Mouse (Mus musculus) layer of hippocampus, adult 9-10 months (tissue): Measurements from ENCODE around the gene Hspbap1.

ENCODE experiments used
- DNase-seq: peaks from one replicate; pipeline ENCODE4 v3.0.0; 2022; ENCODE audit warnings: low spot score

Hspbap1 gene

DNA sequence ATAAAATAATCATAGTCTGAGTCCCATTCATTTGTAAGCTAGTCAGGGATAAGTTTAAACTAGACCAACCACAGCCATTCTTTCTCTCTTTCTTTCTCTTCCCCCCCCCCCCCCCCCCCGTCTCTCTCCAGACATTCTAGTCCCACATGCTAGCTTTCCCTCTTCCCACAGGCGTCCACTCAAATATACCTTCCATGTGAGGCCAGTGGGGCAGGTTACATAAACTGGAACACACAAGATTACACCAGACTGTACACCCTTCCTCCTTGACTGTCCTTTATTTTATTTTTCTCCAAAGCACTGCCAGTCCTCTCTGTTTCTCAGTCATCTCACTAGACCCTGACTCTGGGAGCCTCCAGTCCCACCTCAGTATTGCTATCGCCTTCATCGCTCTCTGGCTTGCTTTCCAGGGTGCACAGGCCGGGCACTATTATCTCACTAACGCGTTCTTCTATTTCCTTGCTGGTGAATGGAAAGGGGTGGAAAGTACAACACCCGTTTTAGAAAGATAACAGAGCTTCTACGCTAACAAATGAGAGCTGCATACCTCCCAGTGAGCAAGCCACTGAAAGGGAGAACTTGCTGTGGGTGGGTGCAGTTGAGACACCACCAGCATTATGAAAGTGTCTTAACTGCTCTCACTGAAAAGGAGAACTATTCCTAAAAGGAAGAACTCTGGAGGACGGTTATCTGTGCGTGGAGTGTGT, 6.4 kb upstream of the Hspbap1 start:
- no peak for DNase-seq

DNA sequence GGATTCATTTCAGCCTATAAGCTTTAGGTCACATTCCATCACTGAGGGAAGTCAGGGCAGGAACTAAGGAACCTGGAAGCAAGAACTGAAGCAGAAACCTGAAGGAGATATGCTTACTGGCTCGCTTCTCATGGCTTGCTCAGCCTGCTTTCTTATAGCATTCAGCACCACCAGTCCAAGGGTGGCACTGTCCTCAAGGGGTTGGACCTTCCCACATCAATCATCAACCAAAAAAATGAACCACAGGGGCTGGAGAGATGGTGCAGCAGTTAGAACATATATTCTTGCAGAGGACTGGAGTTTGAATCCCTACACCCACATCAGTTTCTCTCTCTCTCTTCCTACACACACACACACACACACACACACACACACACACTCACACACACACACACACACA, 5.2 kb upstream of the Hspbap1 start:
- DNase-seq, result no peak

DNA sequence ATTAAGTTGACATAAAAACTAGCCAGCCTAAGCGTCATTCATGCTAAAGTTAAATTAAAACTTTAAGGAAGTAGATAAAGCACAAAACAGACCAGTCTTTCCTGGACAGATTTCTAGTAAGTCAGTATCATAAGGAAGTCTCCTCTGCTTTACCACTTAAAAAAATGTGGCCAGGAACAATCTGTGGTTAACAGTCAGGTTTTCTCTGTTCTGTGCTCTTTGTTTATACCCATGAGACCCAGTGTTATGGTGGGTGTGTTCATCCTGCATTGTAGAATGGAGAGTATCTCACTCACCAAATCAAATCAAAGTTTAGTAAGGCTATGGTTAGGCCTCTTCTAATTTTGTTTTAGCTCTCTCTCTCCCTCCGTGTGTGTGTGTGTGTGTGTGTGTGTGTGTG, 4.7 kb upstream of the Hspbap1 start:
- DNase-seq, result no peak

DNA sequence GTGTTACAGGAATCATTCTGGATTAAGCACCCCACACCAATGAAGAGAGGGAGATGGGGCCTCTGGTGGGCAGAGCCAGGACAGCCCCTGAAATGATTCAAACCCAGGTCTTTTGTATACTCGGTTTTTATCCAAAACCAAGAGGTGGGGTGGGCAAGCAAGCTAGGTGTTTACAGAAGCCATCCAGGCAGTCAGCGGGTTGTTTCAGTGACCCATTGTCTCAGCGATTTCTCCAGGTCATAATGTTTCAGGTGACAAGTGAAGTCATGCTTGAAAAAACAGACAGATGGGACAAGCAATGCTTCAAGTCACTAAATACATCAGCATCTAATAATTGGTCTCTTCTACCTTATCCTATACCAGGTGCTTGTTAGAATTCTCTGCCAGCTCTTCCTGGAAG, 3.8 kb upstream of the Hspbap1 start:
- no peak for DNase-seq

DNA sequence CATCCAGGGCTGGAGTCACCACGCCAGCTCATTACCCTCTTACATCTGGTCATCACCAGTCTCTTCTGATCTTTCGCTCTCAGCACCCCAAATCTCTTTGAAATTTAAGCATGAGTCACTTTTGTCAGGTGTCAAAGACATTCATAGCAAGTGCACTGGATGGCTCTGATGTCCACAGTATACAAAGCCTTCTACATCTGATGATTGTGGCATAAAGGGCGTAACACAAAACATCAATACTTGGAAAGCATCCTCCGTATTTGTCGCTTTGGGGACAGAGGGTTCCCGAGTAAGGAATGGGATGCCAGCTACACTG, 1.7 kb upstream of the Hspbap1 start:
- no peak for DNase-seq

DNA sequence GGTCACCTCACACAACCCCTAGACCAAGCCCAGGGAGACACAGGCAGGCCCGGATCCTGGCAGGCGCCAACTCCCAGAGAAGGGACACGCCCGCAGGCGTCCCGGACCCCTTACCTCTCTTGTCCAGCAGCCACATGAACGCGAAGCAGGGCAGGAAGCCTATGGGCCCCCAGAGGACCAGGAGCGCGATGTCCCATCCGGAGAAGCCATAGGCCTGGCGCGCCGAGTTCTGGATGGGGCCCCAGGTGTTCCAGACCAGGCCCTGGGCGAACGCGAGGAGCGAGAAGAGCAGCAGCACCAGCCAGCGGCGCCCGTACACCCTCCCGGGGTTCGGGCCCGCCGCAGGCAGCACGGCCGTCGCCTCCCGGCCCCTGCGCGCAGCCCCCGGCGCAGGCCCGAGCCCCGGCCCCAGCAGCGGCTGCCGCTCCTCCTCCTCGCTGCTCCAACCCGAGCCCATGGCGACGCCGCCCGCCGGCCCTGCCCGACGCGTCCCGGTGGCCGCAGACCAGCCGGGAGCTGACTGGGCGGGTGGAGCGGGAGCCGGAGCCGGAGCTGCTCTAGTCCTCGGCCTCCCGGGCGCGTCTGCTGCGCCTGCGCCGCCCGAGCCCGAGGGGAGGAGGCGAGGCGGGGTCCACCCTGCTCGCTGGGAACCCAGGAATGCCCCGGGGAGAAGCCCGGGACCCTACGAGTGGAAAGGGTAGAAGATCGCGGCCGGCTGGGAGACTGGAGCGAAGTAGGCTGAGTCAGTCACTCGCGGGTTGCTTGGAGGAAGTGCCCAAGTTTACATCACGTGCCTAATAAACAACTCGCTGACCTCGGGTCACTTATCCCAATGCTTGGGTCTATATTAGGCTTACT, 1.2 kb upstream of the Hspbap1 start, which contains the start of gene Dirc2:
Dirc2 (minus strand) TSS at position 572 of the 858 bp plus-strand sequence.
- DNase-seq, result peak; percentile 31

DNA sequence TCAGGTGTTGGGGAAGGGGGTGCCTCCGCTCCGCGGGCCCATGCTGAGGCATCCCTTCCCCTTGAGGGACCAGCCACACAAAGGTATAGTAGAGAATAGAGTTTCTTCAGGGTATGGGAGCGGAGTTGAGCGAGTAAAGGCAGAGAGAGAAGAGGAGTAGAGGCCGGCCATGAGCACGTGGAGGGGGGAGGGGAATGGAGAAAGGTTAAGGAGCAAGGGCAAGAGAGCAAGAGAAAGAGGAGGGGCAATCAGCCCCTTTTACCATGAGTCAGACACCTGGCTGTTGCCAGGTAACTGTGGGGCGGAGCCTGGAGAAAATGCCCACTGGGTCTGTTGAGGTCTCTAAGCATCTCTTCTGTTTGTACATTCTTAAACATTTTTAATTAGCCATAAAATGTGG, 966 bp downstream of the Hspbap1 start:
- no peak for DNase-seq

DNA sequence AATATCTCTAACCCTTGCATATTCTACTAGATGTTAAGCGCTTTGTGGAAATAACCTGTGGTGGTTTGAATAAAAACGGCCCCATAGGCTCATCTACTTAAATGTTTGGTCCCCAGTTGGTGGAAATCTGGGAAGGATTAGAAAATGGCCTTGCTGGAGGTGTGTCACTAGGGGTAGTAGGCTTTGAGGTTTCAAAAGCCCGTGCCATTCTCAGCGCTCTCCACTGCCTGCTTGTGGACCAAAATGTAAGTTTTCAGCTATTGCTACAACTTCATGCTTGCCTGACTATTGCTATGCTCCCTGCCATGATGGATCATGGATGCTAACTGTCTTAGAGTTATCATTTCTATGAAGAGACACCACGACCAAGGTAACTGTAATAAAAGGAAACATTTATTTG, 1.4 kb downstream of the Hspbap1 start:
- no peak for DNase-seq

DNA sequence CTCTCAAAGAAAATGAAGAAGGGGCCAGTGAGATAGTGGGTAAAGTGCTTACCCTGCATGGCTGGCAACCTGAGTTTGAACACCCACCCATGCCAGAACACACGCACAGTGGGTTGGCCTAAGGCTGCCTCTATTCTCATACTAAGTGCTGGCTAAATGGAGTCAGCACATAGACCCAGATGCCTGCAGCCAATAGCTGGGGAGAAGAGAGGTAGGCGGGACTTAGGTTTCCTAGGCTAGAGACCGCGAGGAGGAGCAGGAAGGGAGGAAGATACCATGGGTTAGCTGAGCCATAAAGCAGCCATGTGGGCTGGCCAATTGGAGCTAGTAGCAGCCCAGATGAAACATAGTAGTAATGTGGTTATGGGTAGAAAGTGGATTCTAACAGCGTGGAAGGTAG, 2.4 kb downstream of the Hspbap1 start:
- DNase-seq, result no peak

DNA sequence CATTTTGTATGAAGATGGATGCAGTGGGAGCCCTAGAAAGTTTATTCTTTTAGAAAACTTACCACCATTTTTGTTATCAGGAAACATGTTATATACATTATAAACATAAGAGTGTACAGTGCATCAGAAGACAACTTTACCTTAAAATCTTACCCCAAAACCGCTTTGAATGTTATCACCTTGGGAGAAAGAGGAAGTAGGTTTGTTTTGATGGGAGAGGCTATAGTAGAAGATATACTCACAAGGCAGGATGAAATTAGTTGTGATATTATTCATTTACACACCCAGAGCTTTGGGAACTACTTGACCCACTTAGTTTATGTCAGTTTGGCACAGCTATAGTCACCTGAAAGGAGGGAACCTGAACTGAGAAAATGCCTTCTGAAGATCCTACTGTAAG, 5.7 kb downstream of the Hspbap1 start:
- DNase-seq, result no peak

DNA sequence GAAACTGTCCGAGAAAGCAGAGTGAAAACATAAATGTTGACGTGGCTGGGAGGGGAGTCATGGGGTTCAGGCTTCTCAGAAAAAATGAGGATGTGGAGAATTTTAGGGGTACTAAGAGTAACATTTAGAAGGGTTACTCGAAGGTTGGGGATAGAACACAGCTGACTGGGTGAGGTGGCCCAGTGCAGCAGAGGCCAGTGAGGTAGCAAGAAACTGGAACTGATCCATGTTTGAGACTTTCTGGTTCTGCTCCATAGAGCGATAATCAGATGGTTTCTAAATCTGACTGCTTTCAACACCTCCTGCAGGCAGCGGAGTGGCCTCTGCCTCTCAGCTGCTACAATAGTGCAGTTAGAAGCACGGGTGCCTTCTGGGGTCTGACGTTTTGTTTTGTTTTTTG, 6.6 kb downstream of the Hspbap1 start:
- DNase-seq, result no peak

DNA sequence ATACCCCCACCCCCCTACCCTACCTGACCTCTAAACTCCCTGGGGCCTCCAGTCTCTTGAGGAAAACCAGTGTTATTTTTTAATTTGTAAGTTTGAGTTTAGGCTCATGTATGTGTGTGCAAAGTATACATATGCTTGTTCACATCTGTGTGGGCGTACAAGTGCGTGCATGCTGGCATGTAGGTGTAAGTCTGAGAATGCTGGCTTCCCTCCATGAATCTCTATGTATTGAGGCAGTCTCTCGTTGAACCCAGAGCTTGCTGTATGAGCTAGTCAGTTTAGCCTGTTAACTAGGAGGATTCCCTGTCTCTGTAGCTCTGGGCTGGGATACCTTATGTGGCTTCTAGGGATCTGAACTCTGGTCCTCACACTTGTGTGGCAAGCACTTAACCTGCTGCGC, 7.6 kb downstream of the Hspbap1 start:
- DNase-seq, result no peak

DNA sequence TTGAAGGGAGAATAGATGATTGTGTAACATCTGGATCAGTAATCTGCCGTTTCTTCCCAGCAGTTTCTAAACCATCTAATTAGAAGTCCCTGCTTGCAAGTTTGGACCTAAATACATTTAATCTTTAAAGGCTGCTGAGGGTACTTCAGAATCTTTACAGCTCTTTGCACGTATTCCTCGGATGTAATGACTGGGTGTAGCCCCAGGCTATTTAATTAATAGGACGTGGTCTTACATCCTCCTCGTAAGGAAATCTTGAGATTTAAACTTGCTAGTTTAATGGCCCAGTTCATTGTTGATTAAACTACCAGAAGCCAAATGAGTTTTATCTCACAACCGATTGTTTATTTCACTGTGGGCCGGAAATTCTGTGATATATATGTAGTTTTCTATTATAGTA, 9.5 kb downstream of the Hspbap1 start:
- DNase-seq, result no peak

DNA sequence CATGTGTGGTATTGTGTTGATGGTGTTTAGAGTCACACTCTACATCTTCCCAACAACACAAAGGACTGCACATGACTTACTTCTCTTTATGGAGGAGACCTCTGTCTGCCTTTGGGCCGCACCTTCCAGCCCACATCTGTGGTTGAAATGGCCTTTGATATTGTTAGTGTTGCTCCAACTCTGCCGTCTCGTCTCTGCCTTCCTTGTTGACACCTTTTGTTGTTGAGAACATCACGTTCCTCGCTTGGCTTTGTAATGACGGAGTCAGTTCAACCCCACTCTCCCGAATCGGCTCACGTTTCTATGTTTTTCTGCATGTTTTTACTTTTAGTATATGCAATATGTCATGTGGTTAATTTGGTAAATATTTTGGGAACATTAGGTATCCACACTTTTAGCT, 10.9 kb downstream of the Hspbap1 start:
- DNase-seq, result no peak

DNA sequence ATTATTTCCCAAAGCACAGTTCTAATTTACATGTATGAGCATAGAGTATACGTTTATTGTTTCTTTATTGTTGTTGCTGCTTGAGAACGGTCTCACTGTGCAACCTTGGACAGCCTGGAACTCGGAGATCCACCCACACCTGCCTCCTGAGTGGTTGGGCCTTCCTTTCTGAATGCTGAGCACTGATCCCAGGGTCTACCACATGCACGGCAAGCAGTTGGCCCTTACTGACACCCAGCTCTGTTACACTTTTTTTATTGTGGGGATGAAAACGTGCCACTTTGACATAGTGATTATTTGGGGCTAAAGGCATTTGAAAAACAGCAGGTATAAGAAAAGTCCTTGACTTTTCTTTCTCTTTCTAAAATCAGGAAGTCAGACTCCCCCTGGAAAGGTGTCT, 11.5 kb downstream of the Hspbap1 start:
- DNase-seq, result no peak

DNA sequence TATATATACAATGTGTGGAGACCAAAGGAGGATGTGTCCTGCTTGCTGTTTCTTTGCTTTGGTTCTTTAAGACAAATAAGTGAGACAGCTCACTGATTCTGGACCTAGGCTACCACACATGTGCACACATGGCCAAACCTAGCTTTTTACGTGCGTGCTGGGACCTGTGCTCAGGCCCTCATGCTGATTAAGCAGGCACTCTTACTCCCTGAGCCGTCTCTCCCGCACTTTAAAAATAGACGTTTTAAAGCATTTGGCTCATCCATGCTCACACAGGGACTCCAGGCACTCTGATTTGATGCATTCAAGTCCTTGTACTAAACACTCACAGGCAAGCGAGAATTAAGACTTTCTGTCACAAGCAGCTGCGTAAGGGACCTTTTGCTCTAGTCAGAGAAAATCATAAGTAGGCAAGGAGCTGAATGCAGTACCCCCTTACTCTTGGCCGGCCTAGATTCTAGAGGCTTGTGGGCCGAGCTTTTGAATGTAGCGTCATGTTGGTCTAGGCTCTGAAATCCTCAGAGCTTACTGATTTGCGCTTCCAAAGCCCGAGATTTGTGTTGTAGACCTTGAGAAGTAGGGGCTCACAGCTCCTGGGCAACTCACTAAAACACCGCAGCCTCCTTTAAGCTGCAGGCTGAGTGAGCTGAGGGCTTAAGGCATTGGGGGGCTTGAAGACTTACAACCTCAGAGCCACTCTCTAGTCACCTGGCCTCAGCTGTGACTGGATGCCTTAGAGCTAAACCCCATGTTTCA, 12.5 kb downstream of the Hspbap1 start:
- no peak for DNase-seq

DNA sequence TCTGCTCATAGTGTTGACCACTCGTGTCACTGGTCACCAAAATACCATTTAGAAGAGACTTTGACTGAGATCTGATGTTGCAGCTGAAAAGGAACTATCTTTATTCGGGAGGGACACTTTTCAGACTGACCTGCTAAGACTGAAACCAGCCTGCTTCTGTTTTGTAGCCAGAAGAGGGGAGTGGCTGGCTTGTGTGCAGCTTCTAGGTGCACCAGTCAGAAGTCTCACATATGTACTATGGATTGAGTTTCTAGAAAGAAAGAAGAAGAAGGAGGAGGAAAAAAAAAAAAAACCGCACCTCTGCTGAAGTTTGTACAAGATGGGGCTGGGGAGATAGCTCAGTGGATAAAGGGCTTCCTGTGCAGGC, 13.0 kb downstream of the Hspbap1 start:
- no peak for DNase-seq

DNA sequence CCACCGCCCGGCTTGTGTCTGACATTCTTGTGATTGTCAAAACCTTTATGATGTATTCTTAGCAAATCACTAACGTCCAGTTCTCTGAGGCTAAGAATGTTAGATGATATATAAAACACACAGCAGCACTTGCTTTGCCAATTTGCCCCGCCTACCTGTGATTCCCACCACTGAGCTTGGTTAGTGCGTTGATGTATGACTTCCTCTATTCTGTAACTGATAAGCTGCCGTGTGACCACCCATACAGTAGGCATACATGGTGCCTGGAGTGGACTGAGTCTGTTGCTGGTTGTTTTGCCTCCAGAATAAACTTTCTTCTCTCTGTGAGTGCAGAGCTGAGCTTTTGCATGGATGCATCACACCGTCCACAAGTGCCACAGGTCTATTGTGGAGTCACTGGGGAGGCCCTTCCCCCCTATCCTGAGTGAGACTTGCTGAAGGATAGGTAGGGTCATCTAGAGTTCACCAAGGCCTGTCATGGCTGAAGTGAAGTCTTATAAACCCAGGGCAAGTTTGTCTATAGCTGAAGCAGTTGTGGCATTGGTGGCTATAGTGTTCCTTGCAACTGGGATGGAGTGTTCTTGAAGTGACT, 14.1 kb downstream of the Hspbap1 start:
- no peak for DNase-seq

DNA sequence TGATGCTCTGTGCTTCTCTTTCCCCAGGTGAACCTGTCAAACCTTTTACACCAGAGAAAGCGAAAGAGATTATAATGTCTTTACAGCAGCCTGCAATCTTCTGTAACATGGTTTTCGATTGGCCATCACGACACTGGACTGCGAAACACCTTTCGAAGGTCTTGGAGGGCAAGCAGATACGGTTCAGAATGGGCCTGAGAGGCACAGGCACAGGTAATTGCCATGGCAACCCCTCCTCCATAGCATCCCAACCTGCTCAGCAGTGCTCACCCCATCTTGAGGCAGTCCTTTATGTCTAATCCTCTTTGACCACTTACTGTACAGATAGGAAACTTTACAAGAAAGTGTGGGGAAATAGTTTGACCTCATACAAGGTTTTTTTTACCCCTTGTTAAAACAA, 17.0 kb downstream of the Hspbap1 start:
- DNase-seq, result no peak

DNA sequence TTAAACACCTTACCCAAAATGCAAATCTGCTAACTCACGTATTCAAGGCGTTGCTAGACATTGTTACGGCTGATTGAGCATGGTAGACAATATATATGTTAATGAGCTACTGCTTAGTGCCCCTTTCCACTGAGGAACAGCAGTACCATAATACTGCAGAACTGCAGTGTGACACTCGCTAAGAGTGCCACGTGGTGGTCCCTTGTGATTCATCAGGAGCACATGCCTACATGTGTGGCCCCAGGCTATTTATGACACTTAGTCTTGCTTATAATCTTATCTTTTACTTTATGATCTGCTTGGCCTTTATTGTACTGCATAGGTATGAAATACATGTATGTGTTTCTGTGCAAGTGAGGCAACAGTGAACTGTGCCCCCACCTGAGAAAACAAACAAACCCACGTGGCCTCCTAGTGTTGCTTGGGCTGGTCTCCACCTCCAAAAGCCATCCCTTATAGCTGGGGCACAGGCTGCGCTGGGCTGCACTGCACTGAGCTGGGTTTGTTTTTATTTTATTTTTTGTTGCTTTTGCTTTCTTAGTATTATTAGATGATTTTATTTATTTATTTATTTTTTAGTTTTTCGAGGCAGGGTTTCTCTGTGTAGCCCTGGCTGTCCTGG, 17.5 kb downstream of the Hspbap1 start:
- no peak for DNase-seq

DNA sequence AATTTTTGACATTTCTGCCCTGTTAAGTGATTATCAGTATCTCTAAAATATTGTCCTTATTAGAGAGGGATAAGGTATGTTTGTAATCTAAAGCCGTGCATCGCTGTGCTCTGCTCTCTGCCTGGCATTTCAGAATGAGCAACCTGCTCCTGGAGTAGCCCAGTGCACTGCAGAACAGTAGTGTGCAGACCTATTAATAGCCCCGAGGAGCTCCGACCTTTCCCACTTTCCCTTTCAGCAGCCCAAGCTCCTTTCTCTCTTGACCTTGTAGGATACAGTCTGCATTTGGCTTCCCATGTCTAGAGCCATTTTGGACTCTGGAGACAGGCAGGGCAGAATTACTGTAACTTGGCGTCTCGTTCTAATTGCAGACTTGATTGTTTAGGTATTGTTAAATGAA, 18.2 kb downstream of the Hspbap1 start:
- DNase-seq, result no peak

DNA sequence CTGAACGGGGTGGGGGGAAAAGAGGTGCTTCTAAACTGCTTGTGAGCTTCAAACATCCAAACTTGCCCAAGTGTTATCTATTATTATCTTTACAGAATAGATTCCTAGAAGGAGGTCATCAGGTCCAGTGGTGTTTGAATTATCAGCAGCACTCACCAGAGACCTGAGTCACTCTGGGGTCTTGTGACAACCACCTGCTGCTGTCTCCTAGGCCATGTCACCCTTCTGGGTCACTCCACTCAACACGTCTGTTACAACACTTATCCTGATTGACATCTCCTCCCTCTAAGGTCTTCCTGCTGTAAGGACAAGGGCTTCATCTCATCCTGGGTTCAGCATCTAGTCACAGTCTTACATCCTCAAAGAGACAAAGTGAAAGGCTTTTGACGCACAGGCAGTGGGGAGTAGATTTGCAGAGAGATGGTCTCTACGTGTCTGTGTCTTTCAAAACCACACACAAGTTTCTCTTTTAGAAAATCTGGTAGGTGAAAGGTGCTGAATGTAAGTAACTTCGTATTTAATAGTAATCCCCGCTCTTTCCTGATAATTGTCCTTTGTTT, 21.9 kb downstream of the Hspbap1 start:
- no peak for DNase-seq
